Mouse (Mus musculus): ENCODE data around the gene Slitrk2. TPM values are rescaled to one million over a fixed set of nuclear protein-coding genes. Genes with fewer than 3 reads are reported as not detected.

Slitrk2 gene
- polyA plus RNA-seq (2015; fragmentation: Nextera tagmentation; extraction: Ambion mirVana) = 10.7 and 10.8 TPM in 2 replicates

DNA sequence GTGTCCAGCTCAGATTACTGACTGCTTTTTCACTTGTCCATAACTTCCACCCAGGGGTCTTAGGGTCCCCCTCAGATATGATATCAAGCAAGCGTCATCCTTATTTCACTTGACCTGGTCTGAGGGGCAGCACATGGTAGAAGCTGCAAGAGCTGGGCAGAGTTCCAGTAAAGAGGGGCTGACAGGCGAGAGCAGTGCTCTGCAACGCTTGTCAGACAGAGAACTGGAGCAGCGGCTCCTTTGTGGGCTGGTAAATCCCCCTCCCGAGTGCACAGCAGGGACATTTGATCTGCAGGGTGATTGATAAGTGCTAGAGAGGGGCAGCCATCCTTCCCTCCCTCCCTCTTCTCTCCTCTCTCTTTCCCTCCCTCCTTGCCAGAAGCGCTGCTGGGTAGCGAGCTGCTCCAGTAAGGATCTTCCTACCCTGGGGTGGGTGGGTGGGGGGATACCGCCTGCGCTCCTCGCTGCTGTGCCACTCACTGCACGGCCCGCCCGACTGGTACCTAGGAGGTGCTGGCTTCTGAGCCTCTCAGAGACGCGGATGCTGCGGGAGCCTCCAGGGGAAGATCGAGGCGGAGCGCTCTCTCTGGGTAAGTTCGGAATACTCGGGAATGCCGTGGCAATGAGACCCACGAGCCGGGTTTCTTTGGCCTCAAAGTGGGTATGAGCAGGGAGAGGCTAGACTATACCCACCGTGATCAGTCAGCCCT is at the start of gene Slitrk2:
TSS of gene Slitrk2 (plus strand) at position 408 of the 710 bp plus-strand sequence.
- H3K9me3 ChIP-seq (replicated peaks; ENCODE audit: control insufficient read depth, low read length, poor library complexity, severe bottlenecking) = no peaks in the 10 kb centered on the region
- H3K4me3 ChIP-seq (ENCODE audit: low read depth, low read length) = peak within 1 kb of the TSS; percentile 42
- H3K27ac ChIP-seq (ENCODE audit: low read length) = no peak within 1 kb of the TSS
- H3K4me1 ChIP-seq (ENCODE audit: control insufficient read depth, insufficient read depth, low read length) = no peaks in the 10 kb centered on the region; the same call in 1 of the 2 replicates
- WGBS = 18% methylated on average over 23 of the region's 25 CpGs
- peak; percentile 63 for ATAC-seq
- H3K9ac ChIP-seq (ENCODE audit: low read depth, low read length) = peak within 1 kb of the TSS; percentile 63
- no peaks in the 10 kb centered on the region for H3K36me3 ChIP-seq (ENCODE audit: control insufficient read depth, insufficient read depth, low read length)
- H3K4me2 ChIP-seq (ENCODE audit: low read length) = peak within 1 kb of the TSS; percentile 71
- no peaks in the 10 kb centered on the region for H3K27me3 ChIP-seq (ENCODE audit: control insufficient read depth, insufficient read depth, low read depth, low read length)

- Histone ChIP-seq H3K9ac (ENCODE audit: low read depth, low read length) (no peak overlapping the region), H3K27me3 (ENCODE audit: control insufficient read depth, insufficient read depth, low read depth, low read length) (no peaks in the 10 kb centered on the region), H3K4me1 (ENCODE audit: control insufficient read depth, insufficient read depth, low read length) (no peaks in the 10 kb centered on the region), H3K4me3 (ENCODE audit: low read depth, low read length) (no peak overlapping the region), H3K36me3 (ENCODE audit: control insufficient read depth, insufficient read depth, low read length) (no peaks in the 10 kb centered on the region), H3K27ac (ENCODE audit: low read length) (no peak overlapping the region), H3K9me3 (replicated peaks; ENCODE audit: control insufficient read depth, low read length, poor library complexity, severe bottlenecking) (no peaks in the 10 kb centered on the region), H3K4me2 (ENCODE audit: low read length) (no peak overlapping the region)
- ATAC-seq = no peak
- WGBS = 83% methylated on average over 3 of the region's 3 CpGs
Measured at GRCm38 (mm10) chrX:66605490-66605889, 43.6 kb upstream of the Slitrk2 start.

- H3K9ac ChIP-seq (ENCODE audit: low read depth, low read length) = peak overlapping the region; percentile 57
Measured at GRCm38 (mm10) chrX:66652455-66653144, 3.5 kb downstream of the Slitrk2 start.

GRCm38 (mm10) chrX:66657365-66657764 is 8.2 kb downstream of the Slitrk2 start:
- Histone ChIP-seq H3K27me3 (ENCODE audit: control insufficient read depth, insufficient read depth, low read depth, low read length) (no peaks in the 10 kb centered on the region), H3K4me1 (ENCODE audit: control insufficient read depth, insufficient read depth, low read length) (no peaks in the 10 kb centered on the region), H3K36me3 (ENCODE audit: control insufficient read depth, insufficient read depth, low read length) (no peaks in the 10 kb centered on the region), H3K9me3 (replicated peaks; ENCODE audit: control insufficient read depth, low read length, poor library complexity, severe bottlenecking) (no peaks in the 10 kb centered on the region), H3K27ac (ENCODE audit: low read length) (no peak overlapping the region), H3K4me3 (ENCODE audit: low read depth, low read length) (no peak overlapping the region), H3K4me2 (ENCODE audit: low read length) (no peak overlapping the region), H3K9ac (ENCODE audit: low read depth, low read length) (no peak overlapping the region)
- no peak for ATAC-seq
- 29% methylated on average over 2 of the region's 2 CpGs for WGBS

More at GRCm38 (mm10) chrX:66652455-66653144, 3.5 kb downstream of the Slitrk2 start:
- 13% methylated on average over 19 of the region's 21 CpGs for WGBS
- peak overlapping the region; percentile 12 for H3K27ac ChIP-seq (ENCODE audit: low read length)
- no peaks in the 10 kb centered on the region; the same call in 1 of the 2 replicates for H3K4me1 ChIP-seq (ENCODE audit: control insufficient read depth, insufficient read depth, low read length)
- H3K27me3 ChIP-seq (ENCODE audit: control insufficient read depth, insufficient read depth, low read depth, low read length) = no peaks in the 10 kb centered on the region
- H3K4me2 ChIP-seq (ENCODE audit: low read length) = peak overlapping the region; percentile 64
- ATAC-seq = peak; percentile 88
- H3K36me3 ChIP-seq (ENCODE audit: control insufficient read depth, insufficient read depth, low read length) = no peaks in the 10 kb centered on the region
- no peaks in the 10 kb centered on the region for H3K9me3 ChIP-seq (replicated peaks; ENCODE audit: control insufficient read depth, low read length, poor library complexity, severe bottlenecking)
- peak overlapping the region; percentile 45 for H3K4me3 ChIP-seq (ENCODE audit: low read depth, low read length)

GRCm38 (mm10) chrX:66676959-66677358 is 27.8 kb downstream of the Slitrk2 start:
- Histone ChIP-seq H3K27ac (ENCODE audit: low read length) (no peak overlapping the region), H3K9ac (ENCODE audit: low read depth, low read length) (no peak overlapping the region), H3K4me2 (ENCODE audit: low read length) (no peak overlapping the region), H3K4me3 (ENCODE audit: low read depth, low read length) (no peak overlapping the region), H3K9me3 (replicated peaks; ENCODE audit: control insufficient read depth, low read length, poor library complexity, severe bottlenecking) (no peaks in the 10 kb centered on the region), H3K4me1 (ENCODE audit: control insufficient read depth, insufficient read depth, low read length) (no peaks in the 10 kb centered on the region), H3K27me3 (ENCODE audit: control insufficient read depth, insufficient read depth, low read depth, low read length) (no peaks in the 10 kb centered on the region), H3K36me3 (ENCODE audit: control insufficient read depth, insufficient read depth, low read length) (no peaks in the 10 kb centered on the region)
- 90% methylated on average over 4 of the region's 4 CpGs for WGBS
- no peak for ATAC-seq

GRCm38 (mm10) chrX:66678646-66679045 is 29.5 kb downstream of the Slitrk2 start:
- Histone ChIP-seq H3K9me3 (replicated peaks; ENCODE audit: control insufficient read depth, low read length, poor library complexity, severe bottlenecking) (no peaks in the 10 kb centered on the region), H3K27ac (ENCODE audit: low read length) (no peak overlapping the region), H3K4me1 (ENCODE audit: control insufficient read depth, insufficient read depth, low read length) (no peaks in the 10 kb centered on the region), H3K4me3 (ENCODE audit: low read depth, low read length) (no peak overlapping the region), H3K9ac (ENCODE audit: low read depth, low read length) (no peak overlapping the region), H3K27me3 (ENCODE audit: control insufficient read depth, insufficient read depth, low read depth, low read length) (no peaks in the 10 kb centered on the region), H3K4me2 (ENCODE audit: low read length) (no peak overlapping the region), H3K36me3 (ENCODE audit: control insufficient read depth, insufficient read depth, low read length) (no peaks in the 10 kb centered on the region)
- ATAC-seq = no peak
- 19% methylated on average over 7 of the region's 7 CpGs for WGBS
